Mouse (Mus musculus): ENCODE measurements around the gene Krt35. TPM values are rescaled to one million over a fixed set of nuclear protein-coding genes. Genes with fewer than 3 reads are reported as not detected.

Krt35 gene
- total RNA-seq, 1 experiment from 2014 or later, result not detected

GRCm38 (mm10) chr11:100066236-100067010 is 29.6 kb downstream of the Krt35 start:
- DNase-seq, result no peak

- DNase-seq, result no peak
Measured at GRCm38 (mm10) chr11:100058875-100059274, 37.2 kb downstream of the Krt35 start.

DNA sequence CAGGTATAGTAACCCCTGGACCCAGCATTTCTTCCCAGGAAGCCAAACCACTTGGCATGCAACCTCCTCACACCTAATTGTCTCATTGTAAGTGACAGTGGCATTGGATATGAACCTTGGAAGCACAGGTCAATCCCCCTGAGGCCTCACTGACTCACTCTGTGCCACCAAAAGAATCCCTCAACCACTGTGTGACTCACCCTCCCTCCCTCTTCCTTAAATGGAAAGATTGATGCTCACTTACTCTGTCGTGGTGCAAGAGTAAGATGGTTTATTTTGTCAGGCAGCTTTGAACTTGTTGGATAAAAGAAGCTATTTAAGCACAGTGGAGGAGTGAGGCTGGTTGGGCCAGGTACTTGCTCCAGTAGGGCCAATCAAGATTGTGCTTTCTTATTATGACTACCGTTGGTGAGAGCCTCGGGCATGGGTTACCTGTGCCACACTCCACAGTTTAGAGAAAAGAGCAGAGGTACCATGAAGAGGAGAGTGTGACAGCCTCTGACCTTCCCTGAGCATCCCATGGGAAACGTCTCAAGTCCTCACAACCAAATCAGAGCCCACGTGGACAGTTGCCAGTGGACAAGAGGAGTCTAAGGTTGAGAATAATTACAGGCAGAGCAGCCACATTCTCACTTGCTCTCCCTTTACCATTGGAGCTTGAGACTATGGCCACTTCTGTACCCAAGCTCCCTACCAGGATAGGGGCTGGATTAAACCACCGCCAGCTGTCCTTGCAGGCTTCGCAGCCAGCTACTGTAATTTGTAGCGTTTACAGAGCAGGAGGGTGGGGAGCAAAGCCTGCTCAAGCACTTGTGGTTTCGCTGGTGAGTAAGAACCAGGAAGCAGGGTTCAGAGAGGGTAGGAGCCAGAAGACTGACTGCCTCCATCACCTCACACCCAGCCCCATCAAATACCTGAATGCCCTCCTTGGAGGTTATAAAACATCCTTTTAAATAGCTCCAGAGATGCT is 40.1 kb downstream of the Krt35 start:
- no peak for DNase-seq

DNA sequence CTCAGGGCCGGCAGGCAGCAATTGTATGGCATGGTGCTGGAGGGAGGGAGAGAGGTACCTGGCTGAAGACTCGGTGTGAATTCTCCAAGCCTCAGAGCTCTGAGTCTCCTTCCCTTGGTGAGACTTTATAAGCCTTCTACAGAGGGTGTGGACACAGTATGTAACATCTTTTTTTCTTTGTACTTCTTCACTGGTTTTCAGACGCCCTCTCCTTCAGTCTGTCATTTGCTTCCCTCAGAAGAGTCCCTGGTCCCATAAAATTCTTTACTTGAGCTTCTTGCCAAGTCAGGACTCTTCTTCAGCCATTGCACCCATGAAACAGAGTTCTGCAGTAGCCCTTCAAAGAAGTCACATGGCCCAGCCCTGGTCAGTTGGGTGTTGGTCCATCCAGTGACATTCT is 45.6 kb downstream of the Krt35 start, which contains the start of gene Krt31:
Krt31 (minus strand) TSS at position 101 of the 400 bp plus-strand sequence.
- DNase-seq, result no peak

- no peak for DNase-seq
Measured at GRCm38 (mm10) chr11:100047193-100047592, 48.8 kb downstream of the Krt35 start.

DNA sequence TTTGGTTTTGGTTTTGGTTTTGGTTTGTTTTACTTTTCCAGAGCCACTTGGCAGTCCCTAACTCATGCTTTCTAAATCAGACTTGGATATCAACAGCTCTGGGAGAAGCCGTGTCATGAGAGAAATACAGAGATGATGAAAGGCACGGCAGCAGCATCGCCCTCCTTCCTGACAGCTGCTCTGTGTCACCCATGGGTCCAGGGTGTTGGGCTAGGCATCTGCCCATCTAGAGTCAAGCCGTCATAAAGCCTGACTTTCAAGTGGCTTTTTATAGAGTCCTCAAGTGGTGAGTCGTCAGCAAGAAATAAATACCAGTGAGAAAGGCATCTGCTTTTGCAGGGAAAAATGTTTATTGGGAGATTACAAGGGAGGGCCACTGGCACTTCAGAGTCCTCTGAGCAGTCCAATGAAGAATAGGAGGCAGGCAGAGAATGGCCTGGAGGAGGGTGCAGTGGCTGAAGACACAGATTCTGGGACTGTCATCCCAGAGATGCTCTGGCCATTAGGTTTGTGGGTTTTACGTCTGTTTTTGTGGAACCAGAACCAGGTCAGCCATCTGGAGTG is 49.7 kb downstream of the Krt35 start:
- no peak for DNase-seq

Other genes with a start within 250 kb of the Krt35 start
- gene Krtap4-16, start 244.6 kb downstream of the Krt35 start, total RNA-seq (2021), result not detected in 2 replicates
- gene Gm11568, start 238.3 kb downstream of the Krt35 start, total RNA-seq (2021), result not detected in 2 replicates
- gene Gm11559, start 231.8 kb downstream of the Krt35 start, total RNA-seq (2021), result not detected in 2 replicates
- not detected in 2 replicates for gene Krtap9-1, start 222.9 kb downstream of the Krt35 start, total RNA-seq (2021)
- gene Gm11567, start 217.1 kb downstream of the Krt35 start, total RNA-seq (2021), result not detected in 2 replicates
- not detected in 2 replicates for gene Krtap31-1, start 188.3 kb downstream of the Krt35 start, total RNA-seq (2021)
- gene Gm11565, start 181.5 kb downstream of the Krt35 start, total RNA-seq (2021), result not detected in 2 replicates
- not detected in 2 replicates for gene Krtap31-2, start 159.9 kb downstream of the Krt35 start, total RNA-seq (2021)
- gene Krtap9-5, start 147.8 kb downstream of the Krt35 start, total RNA-seq (2021), result not detected in 2 replicates
- gene Krtap29-1, start 117.2 kb downstream of the Krt35 start, total RNA-seq (2021), result not detected in 2 replicates
- not detected in 2 replicates for gene Krtap16-1, start 109.6 kb downstream of the Krt35 start, total RNA-seq (2021)
- not detected in 2 replicates for gene Krtap17-1, start 102.2 kb downstream of the Krt35 start, total RNA-seq (2021)
- gene Krt33a, start 80.0 kb downstream of the Krt35 start, total RNA-seq (2021), result not detected in 2 replicates
- not detected in 2 replicates for gene Krt33b, start 66.4 kb downstream of the Krt35 start, total RNA-seq (2021)
- not detected in 2 replicates for gene Krt34, start 54.7 kb downstream of the Krt35 start, total RNA-seq (2021)
- gene Krt31, start 45.7 kb downstream of the Krt35 start, total RNA-seq (2021), result not detected in 2 replicates
- gene Krt32, start 8.0 kb downstream of the Krt35 start, total RNA-seq (2021), result not detected in 2 replicates
- 0.18 TPM in 1 of 2 replicates, not detected in the other for gene Krt36, start 9.4 kb upstream of the Krt35 start, total RNA-seq (2021)
- gene Krt13, start 25.3 kb upstream of the Krt35 start, total RNA-seq (2021), result not detected in 2 replicates
- not detected in 2 replicates for gene Krt15, start 39.7 kb upstream of the Krt35 start, total RNA-seq (2021)
- 0.82 and 1.4 TPM in 2 replicates for gene Krt19, start 52.4 kb upstream of the Krt35 start, total RNA-seq (2021)
- not detected in 2 replicates for gene Krt9, start 97.0 kb upstream of the Krt35 start, total RNA-seq (2021)
- not detected in 2 replicates for gene Krt14, start 111.3 kb upstream of the Krt35 start, total RNA-seq (2021)
- gene Krt16, start 152.7 kb upstream of the Krt35 start, total RNA-seq (2021), result not detected in 2 replicates
- gene Krt17, start 164.8 kb upstream of the Krt35 start, total RNA-seq (2021), result not detected in 2 replicates
- not detected in 2 replicates for gene Krt42, start 173.6 kb upstream of the Krt35 start, total RNA-seq (2021)
- 904 and 1,056 TPM in 2 replicates for gene Eif1, start 223.6 kb upstream of the Krt35 start, total RNA-seq (2021)
- not detected in 2 replicates for gene Gast, start 238.2 kb upstream of the Krt35 start, total RNA-seq (2021)